Mouse (Mus musculus) lung, postnatal 14 days (tissue): ENCODE measurements around the gene Tsr3.
A peak's percentile ranks its signal among the peaks of the same experiment; 100 is the strongest.

Experiments used
- DNase-seq: peaks from one replicate; pipeline ENCODE4 v3.0.0; 2021

Gene Tsr3

DNA sequence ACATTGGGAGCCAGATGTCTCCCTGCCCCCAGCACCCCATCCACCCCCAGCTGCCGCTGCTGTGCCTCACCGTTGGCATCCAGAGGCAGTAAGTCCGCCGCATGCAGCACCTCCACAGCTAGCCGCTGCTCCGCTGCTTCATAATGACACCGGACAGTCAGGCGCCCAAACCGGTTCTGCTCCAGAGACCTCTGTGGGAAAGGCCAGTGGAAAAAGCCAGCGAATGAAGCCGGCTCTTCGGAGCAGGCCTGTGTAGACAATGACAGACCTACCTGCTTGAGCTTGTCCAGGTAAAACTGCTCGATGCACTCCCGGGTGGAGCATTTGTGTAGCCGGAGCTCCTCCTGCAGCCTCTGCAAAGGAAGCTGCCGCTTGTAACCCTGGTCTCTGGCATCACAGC, 4.3 kb downstream of the Tsr3 start:
- no peak for DNase-seq

DNA sequence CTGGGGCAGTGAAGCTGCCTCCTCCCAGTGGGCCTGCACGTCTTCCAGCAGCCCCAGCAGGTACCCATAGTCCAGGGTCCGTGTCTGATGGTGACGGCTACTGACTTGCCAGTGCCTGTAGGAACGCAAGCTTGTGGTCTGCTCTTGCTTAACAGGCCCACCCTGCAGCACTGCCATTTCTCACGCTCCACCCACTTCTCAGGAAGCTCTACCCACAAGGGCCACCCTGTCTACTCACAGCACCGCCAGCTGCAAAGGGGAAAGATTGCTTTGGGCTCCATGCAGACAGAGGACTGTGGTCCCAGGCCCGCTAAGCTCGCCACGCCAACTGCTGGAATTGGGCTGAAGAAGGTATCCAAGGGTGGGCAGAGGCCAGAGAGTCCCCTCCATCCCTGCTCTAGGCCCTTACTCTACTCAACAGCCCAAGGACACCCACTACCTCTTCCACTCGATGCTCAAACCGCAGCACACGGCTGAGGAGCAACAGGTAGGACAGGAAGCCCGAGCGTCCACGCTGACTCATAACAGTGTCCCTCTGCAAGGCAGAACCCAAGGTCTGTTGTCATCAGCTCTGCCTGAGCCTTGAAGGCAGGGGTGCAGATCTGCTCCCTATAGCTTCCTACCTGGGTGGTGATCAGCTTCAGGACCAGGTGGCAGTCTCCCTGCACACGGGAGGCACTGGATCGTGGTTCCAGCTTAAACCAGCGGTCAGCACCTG, 8.2 kb downstream of the Tsr3 start:
- DNase-seq: no peak

DNA sequence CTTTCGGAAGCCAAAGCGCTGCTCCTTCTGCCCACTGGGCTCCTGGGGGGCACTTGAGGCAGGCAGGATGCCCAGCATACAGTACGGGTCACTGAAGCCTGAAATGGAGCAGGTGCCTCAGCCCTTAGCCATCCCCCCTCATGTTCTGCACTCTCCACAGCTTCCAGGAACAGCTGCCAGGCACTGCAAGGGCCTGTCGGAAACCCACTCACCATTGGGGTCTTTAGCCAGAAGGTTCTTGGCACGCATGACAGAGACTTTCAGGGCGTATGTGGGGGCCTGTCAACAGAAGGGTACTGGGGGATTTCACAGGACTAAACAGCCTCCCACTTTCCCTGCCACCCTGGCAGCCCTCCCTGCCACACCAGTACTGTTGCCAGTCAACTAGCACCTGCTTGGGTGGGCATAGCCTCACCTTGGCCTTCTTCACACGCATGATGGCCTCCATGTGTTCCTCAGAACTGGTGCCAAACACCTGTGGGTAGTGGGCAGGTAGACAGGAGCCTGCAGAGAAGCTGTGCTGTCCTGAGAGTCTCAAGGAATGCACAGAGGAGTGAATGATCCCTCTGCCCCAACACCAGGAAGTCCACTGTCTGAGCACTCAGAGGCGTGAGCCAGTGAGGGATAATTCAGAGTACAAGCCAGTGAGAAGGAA, 10.3 kb downstream of the Tsr3 start:
- no peak for DNase-seq

DNA sequence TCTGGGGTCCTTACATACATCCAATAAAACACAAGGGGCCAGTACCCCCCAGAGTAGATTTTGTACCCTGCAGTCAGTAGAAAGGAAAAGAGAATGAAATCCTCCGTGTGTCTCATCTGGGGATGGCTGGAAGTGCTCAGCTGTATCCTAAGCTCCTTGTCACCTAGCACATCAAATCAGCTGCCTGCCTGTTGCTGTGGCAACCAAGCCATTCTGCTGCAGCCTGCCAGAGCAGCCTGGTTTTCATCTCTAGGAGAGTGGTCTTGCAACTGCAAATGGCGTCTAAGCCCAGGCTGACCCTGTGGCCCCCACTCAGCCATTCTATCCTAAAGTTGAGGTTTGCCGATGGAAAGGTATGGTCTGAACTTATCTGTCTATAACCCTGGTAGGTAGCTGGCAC, 12.7 kb downstream of the Tsr3 start:
- no peak for DNase-seq

DNA sequence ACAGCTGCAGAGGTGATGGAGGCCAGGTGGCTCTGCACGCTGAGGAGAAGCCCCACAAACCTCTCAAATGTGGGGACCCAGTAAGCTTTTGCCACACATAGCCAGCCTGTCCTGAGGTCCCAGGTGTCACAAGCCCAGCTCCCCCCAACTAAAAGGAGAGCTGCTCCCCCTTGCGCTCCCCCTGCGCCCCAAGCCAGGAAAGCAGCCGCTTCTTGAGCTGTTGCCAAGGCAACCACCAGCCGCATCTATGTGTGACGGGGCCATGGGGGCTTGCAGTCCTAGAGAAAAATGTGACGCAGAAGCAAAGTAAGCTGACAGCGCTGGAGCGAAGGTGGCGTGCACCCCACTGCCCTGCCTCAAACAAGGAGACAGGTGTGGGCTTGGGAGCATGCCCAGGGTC, 13.8 kb downstream of the Tsr3 start:
- no peak for DNase-seq

DNA sequence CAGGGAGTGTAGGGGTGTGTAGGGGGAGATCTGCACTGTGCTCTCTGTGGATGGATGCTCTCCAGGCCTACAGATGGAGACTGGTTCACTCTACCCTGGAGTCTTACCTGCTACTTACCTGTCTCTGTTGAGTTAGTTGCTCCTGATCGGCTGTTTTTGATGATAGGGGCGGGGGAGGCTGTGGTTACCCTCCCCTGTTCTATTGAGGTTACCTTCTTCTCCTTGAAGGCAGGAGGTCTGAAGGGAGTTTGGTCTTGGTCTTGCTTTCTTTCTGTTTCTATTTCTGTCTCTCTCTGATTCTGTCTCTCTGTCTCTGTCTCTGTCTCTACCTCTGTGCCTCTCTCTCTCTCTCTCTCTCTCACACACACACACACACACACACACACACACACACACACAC, 15.1 kb downstream of the Tsr3 start:
- DNase-seq: no peak

DNA sequence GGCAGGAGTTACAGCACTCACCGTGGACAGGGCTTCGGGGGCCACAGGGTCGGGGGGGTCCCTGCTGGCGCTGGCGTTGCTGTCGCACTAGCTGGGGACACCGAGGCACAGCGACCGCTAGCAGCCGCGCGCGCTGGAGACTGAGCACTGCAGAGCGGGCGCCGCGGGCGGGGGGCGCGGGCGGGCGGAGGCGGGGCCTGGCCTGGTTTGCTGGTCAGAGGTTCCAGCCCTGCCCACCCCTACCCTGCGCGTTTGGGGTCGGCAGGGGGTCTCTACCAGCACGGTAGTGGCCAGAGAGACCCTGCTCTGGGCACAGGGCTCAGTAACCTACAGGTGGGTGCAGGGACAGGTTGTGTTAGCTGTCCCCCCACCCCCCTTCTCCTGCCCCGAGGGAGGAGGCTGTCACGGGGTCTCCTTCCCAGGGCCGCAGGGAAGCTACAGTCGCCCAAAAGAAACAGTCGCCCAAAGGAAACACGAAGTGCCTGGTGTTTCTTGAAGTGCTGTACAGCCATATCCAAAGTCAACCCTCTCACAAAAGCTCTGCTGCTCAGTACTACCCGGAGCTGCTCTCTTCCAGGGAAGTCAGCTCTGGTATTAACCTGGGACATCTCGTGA, 16.3 kb downstream of the Tsr3 start, which contains the start of gene Baiap3:
Baiap3 (minus strand) TSS at position 225 of the 615 bp plus-strand sequence.
- DNase-seq: peak; percentile 15

DNA sequence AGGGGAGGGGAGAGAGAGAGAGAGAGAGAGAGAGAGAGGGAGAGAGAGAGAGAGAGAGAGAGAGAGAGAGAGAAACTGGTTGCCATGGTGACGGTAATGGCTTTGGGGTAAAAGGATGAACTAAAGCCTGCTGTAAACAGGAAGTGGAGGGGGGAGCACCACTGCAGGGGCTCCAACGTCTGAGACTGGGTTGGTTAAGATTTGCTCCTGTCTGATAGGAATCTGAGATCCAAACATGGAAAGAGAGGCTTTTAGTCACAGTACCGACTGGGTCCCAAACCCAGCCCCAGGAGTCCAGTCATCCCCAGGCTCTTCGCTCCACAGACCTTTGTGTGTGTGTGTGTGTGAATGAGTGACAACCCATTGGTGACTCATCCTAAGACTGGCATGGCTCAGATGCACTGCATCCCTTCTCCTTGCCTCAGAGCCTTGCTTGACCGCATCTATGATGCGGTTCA, 17.9 kb downstream of the Tsr3 start:
- DNase-seq: no peak

DNA sequence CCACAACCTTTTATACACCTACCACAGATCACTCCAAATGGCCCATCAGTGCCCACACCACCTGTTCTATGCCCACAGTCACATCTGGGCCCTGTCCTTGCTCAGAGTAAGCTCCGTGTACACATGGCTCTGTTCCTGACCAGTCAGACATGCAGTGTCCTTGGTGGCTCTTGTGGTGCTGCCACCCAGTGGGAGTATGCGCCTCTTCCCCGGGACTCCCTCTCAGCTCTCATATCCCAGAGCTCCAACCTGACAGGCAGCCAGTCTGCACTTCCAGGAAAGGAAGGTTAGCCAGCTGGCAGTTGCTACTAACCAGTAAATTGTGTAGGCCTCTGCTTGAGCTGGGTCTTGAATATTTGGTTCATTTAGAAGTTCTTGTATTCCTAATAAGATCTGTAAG, 24.5 kb downstream of the Tsr3 start:
- no peak for DNase-seq

DNA sequence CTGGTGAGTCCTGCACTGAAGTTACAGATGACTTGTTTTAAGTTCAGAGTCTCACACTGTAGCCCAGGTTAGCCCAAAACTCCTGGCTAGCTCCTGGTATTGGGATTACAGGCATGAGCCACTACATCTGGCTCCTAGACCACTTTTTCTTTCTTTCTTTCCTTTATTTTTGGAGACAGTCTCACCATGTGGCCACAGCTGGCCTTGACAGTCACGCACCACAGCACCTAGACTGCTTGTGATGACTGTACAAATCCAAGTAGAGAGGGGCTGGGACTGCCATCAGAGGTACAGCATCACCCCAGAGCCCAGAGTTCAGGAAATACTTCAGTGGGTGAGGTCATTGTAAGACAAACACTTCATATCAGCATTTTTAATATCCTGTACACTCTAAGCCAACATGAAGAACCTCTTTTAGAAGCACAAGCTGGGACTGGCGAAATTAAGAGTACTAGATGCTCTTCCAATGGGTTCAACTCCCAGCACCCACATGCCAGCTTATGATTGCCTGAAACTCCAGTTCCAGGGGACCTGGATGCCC, 30.9 kb downstream of the Tsr3 start:
- no peak for DNase-seq

DNA sequence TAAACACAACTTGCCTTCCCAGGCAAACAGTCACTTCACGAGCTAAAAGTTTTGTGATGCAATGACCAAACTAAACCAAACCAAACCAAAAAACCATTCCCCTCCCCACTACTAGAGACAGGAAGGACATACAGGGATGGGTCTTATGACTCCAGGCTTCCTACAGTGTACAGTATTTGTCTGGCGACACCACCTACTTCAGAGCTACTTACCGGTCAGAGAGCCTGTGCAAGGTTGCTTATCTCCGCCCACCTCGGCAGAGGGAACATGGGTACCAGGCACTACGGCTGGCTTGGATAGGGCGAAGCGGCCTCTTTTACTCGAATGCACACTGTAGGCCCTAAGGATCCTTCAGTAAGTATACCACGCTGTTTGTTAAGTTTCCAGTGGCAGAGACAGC, 32.4 kb downstream of the Tsr3 start:
- DNase-seq: peak; percentile 23

DNA sequence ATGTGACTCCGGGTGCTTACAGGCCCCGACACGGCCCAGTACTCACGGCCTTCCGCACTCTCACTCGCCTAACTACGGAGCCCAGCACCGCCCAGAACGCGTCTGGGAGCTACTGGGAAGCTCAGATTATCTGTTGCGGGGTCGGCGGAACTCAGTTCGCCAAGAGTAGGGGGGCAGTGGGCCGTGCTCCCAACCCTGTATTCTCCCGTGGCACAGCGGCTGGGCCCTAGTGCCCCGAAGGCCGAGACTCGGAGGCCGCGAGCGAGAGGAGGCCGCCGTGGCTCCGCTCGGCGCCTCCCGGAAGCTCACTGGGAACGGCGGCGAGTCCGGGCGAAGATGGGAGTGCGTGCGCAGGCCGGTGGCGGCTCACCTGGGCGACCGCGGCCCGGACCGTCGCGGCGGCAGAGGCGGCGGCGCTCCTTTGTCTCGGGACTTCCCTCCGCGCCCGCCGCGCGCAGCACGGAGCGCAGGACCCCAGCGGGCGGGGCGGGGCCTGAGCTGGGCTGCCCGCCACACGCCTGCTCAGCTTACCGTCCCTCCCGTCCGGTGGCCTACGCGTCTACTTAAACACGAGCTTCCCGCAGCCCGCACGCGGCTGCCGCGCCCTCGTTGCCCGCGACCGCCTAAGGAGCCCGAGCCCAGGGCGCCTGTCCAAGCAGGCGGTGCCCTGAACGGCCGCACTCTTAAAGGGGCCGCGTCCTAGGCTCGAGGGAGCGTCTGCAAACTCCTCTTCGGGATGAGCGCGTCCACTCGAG, 33.2 kb downstream of the Tsr3 start:
- peak; percentile 88 for DNase-seq

DNA sequence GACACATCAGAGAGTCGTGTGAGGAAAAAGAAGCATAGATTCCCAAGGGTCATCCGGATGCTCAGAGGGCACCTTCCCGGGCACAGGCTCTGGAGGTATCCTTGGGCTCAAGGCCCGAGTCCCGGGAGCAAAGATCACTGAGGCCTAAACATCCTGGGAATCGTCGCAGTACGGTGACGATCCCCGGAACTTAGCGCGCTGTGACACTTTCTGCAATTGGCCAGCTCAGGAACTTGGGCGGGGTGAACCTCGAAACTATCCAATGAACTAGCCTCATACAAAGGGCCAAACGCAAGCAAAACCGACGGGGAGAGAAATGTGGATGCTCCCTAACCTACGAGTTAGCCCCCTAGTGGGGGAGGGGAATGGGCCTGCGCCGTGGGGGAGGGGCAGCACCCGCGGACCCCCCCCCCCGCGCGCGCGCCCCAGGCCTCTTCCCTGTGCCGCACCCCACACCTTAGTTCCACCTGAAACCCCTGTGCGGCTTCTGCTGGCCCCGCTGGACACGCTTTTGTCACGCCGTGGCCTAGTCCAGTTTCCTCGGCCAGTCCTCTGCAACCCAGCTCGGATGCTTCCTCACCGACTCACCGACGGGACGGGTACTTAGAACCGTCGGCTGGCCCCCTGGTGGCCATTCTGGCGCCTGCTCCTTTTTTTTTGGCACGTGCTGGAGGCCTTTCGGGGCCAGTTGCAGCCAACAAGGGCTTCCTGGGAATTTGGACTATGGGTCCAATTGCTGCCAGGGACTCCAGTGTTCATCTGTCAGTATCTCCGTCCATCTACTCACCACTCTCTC, 33.9 kb downstream of the Tsr3 start:
- peak; percentile 94 for DNase-seq

DNA sequence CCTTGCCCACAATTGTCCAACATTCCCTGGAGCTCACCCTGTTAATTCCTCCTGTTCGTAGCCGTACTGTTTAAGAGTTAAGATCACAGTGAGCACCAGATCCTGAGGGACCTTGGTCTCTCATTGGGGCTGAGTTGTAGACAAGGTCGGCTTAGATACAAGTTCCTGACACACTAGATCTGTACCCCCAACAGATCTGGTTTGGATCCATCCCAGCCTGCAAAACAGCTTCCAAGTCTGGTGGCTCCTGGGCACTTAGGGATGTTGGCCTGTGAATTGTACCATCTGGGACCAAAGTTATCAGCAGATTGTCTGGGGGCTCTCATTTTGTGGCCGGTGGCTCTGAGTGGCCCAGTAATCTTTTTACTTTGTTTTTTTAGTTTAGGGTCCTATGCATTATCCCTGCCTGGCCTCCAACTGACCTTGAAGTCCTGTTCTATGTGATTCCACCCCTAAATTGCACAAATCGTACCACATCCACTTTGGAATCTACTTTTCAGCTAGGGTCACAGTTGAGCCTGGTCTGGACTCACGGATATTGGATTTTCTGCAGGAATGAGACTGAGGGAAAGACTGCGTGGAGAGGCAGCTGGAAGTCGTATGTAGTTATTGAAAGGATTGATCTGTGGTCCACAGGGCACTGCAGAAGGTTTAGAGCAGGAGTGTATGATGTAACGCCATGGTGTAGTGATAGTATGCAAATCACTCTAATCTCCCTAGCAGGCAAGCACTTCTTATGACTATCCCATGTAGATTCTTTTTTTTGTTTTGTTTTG, 34.8 kb downstream of the Tsr3 start, which contains the start of gene Ube2i:
Ube2i (minus strand) TSS at position 52 of the 776 bp plus-strand sequence.
- DNase-seq: no peak

DNA sequence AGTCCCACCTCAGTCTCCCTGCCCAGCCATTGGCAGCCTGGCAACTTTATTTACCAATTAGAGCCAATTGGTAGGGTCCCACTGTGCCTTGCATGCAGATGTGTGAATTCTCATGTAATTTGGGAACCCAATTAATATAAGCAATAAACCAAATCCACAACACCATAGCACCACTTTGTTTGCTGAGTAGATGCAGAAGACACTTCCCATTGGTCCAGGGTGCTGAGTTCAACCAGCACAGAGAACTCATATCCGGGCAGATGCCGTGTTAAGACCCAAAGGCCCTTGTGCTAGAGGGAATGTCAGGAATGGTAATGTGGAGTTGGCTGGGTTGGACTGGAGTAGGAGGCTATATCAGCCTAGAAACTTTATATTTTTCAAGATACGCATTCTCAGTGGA, 35.9 kb downstream of the Tsr3 start:
- DNase-seq: no peak

DNA sequence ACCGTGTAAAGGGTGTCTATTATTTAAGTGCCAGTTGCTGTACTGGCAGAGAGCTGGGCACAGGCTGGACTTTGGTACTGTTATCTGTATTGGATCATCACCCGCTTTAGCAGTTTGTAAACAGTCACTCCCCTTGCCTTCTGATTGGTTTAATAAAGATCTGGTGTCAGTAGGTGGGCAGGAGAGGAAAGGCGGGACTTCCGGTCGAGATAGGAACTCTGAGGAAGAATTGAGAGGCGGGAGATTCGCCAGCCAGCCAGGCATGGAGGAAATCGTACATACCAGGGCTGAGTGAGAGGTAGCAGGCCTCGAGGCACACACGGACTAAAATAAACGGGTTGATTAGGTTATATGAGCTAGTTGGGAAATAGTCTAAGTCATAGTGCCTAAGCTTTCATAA, 42.2 kb downstream of the Tsr3 start:
- peak; percentile 71 for DNase-seq

DNA sequence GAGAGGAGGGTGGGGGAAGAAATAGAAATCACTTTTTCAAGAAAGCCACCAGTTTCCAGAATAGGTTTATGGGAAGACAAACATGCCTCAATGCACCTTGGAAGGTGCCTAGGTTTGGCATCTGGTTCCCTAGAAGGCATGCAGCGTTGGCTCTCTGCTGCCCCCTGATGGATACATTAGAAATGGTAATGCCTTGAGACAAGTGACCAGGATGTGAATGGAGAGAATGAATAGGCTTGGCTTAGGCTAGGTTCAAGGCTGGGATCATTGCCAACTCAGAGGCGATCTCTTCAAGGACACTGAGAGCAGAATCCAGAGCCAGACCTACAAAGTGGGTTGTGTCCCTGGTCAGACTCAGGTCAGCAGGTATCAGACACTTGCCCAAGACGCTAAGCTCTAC, 45.1 kb downstream of the Tsr3 start:
- peak; percentile 81 for DNase-seq

DNA sequence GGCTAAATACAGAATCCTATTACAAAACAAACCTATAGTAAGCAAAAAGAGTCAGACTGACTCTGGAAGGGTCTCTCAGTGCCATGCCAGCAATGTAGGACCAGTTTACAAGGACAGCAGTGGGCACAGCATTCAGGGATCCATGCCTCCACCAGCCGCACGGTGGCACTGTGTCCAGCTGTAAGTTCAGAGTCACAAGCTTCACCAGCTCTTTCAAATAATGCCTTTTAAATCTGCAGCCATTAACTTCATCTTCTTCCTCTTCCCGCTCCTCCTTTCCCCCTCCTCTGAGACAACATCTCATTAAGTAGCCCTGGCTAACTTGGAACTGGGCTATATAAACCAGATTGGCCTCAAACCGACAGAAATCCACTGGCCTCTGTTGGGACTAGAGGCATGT, 48.9 kb downstream of the Tsr3 start:
- peak; percentile 49 for DNase-seq

DNA sequence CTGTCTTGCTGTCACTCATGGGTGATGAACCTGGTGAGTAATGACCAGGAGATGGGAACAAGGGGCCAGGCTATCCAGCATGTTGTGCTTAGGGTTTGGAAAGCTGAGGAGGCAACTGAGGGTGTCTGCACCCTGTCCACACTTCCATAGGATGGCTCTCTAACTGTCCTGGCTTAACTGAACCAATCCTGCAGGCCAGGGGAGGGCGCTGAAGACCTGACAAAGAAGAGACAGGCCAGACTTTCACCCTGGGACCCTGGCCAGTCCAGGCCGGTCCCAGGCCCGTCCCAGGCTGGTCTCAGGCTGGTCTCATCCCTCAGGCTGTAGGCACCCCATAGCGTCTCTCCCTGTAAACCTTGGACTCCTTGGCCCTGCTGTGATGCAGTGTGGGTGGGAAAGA, 50.4 kb downstream of the Tsr3 start:
- DNase-seq: no peak
